Mouse (Mus musculus) adrenal gland, adult 2 months (tissue): ENCODE data around the gene Chst11. TPM values are rescaled to one million over a fixed set of nuclear protein-coding genes. Genes with fewer than 3 reads are reported as not detected.
A peak's percentile ranks its signal among the peaks of the same experiment; 100 is the strongest.

Experiments
- DNase-seq: peaks from one replicate; pipeline ENCODE4 v3.0.0; 2021
- polyA plus RNA-seq: library from polyadenylated mRNA; depleted of rRNA; stranded (reverse); fragments of >200 nt; gene quantifications from 2 replicates; pipeline ENCODE4 v1.2.3, GENCODE M21; 2012
- total RNA-seq, 2 experiments: library from RNA; stranded (reverse); gene quantifications; 2 replicates each; pipeline ENCODE4 v1.2.3; 2021

Chst11 gene
- total and polyA plus RNA-seq, 3 experiments, result 35.2 to 70.3 (median 40.3) TPM

- DNase-seq, result no peak
Measured at GRCm38 (mm10) chr10:83168303-83169056, 183.2 kb downstream of the Chst11 start.

DNA sequence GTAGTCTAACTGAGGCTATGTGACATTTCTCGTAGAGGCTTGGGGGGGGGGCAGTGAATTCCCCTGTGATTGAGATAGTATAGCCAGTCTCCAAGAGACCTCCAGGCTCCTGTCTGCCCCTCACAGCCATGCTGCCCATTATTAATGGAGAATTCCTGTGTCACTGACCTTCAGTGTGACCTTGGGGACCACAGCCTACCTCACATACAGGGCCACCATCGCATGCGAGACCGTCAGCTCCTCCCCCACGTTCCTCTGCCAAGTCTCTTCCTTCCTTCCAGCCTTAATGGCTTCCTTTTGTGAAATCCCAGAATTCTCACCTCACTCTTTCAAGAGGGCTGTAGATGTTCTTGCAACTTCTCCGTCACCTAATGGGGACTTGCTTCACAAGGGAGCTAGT is 184.3 kb downstream of the Chst11 start:
- peak; percentile 52 for DNase-seq

DNA sequence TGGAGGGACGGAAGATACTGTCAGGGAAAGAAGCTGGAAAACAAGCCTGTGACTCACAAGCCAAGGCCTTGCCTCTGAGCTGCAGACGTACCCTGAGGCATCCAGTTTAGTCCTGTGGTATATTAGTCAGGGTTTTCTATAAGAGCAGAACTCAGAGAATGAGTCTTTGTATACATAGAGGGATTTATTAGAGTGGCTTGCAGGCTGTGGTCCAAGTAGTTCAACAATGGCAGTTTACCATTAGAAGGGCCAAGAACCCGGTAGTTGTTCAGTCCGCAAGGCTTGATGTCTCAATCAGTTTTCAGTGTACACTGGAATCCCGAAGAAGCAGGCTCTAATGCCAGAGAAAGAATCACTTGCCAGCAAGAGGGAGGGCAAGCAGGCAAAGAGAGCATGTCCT is 192.9 kb downstream of the Chst11 start:
- peak; percentile 49 for DNase-seq

GRCm38 (mm10) chr10:83178661-83179060 is 193.4 kb downstream of the Chst11 start:
- DNase-seq, result no peak

GRCm38 (mm10) chr10:83181831-83182572 is 196.7 kb downstream of the Chst11 start:
- no peak for DNase-seq

GRCm38 (mm10) chr10:83182573-83182960 is 197.3 kb downstream of the Chst11 start:
- peak; percentile 64 for DNase-seq

- DNase-seq, result no peak
Measured at GRCm38 (mm10) chr10:83183634-83184479, 198.6 kb downstream of the Chst11 start.

- no peak for DNase-seq
Measured at GRCm38 (mm10) chr10:83184480-83185069, 199.3 kb downstream of the Chst11 start.

DNA sequence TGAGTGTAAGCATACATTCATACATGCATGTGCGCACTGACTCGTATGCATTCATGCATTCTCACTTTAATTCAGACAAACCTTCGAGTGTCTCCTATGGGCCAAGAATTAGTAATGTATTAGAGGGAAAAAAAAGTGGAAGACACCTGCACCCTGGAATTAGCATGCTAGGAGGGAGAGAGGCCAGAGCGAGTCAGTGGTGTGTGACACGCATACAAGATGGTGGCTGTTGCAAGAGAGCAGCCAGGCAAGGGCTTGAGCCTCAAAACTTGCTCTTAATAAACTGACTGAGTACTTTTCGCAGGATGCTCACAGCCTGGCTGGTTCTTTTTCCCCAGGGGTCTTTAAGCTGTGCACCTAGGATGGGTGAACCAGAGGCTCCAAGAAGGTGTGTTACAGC is 199.8 kb downstream of the Chst11 start:
- DNase-seq, result no peak

GRCm38 (mm10) chr10:83186167-83186566 is 200.9 kb downstream of the Chst11 start:
- DNase-seq, result no peak

DNA sequence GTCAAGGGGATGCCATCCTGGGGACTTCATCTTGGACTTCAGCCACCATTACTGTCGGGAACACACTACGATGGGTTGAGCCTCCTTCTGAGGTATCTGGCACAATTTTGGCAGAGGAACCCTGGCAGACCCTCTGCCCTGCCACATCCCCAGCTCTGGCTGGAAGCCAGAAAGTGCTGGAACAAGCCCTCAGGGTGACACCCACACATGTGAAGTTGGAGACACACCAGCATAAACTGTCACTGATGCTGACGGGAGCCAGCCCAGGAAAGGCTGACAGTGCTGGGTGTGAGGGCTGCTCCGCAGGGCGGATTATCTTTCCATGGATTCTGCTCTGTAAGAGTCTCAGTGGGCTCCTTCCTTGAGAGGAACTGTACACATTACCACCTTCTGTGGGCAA is 201.7 kb downstream of the Chst11 start:
- no peak for DNase-seq

DNA sequence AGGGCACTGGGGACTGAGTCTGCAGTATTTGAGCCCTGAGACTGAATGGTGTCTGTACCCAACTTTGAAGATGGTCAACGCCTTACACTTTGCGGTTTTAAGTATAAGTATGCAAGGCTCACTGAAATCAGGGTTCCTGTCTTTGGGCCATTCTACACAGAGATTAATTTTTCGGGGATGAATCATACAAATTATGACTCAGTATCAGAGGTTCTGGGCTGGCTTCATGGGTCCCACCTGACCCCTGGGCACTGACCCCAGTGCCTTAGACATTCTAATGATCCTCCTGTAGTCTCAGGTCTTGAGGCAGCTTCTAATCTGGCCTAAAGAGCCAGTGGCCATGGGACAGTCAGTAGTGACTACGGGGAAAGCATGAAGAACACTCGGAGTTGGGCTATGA is 203.8 kb downstream of the Chst11 start:
- no peak for DNase-seq

DNA sequence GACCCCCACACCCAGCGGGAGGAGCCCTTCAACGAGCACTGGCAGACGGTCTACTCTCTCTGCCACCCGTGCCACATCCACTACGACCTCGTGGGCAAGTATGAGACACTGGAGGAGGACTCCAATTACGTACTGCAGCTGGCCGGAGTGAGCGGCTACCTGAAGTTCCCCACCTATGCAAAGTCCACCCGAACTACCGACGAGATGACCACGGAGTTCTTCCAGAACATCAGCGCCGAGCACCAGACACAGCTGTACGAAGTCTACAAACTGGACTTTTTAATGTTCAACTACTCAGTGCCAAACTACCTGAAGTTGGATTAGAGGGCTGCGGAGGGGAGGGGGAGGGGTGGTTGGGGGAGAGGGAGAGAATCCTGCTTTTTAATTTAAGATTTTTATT is 206.2 kb downstream of the Chst11 start:
- no peak for DNase-seq

- DNase-seq, result no peak
Measured at GRCm38 (mm10) chr10:83191982-83192381, 206.7 kb downstream of the Chst11 start.

DNA sequence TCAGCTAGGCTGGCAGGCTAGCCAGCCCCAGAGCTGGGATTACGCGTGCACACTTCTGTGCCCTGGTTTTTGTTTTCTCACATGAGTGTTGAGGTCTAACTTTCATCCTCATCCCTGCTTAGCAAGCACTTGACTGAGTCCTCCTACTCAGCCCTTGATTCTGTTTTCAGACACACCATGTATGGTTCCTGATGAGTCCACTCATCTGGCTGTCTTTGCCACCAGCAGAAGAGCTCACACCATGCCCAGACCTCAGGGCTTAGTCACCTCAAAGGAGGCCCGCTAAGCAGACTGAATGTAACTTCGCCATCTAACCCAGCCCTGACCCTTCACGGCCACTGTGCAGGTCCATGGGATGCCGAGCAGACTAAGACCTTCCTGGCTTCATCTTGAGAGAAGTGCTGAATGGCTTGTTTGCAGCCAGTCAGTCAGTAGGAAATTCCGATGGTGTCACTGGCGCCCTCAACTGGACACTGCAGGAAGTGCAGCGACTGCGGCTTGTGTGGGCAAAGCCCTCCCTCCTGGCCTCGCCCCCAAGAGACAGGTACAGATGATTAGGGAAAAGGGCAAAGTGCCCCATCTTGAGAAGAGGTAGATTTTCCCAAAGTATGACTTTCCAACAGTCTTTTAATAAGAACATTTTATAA is 212.5 kb downstream of the Chst11 start:
- peak; percentile 81 for DNase-seq

DNA sequence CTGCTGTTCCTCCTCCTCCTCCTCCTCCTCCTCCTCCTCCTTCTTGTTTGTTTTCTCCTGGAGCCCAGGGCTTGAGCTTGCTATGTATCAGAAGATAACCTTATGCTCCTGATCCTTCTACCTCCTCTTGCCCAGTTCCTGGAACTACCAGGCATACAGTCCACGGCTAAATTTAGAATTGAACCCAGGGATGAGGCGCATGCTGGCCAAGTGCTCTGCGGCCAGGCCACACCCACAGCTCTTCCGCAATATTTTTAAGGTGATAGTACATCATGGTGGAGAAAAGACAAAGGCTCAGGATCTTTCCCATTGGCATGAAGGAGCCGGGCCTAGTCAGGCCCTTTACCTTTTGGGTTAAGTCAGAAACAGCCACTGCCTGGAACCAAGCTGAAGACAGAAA is 213.4 kb downstream of the Chst11 start:
- DNase-seq, result no peak

GRCm38 (mm10) chr10:83199290-83199689 is 214.0 kb downstream of the Chst11 start:
- no peak for DNase-seq

- DNase-seq, result peak; percentile 76
Measured at GRCm38 (mm10) chr10:83201525-83201924, 216.2 kb downstream of the Chst11 start.

DNA sequence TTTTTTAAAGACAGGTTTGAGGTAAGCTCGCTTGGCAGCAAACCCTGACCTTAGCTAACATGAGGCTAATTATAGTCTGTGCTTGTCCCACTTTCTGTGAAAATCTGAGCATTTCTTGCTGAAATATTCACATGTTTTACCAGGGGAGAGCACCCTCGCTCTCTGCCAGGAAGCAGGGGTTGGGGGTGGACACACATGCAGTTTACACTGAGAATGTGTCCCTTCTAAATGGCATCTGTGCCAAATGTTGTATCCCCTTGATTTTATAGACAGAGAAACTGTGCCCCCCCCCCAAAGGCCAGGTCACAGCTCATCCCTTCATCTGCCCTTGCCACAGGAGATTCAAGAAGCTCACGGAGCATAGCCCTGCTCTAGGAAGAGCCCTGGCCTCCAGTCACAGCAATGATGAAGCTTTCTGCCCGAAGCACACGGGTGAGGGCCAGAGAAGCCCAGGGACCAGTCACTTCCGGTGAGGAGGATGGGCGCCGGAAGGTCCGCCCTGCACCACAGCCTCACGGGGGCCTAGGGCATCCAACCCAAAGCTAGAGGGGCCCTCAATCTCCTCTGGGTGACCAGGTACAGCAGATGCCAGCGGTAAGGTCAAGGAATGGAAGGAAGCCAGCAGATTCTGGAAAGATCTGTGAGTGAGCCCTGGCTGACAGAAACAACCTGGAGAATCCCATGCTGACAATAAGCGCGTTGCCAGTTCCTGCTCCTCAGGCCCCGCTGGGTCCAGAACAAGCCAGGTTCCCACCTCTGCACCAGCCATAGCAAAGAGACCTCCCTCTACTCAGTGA is 217.8 kb downstream of the Chst11 start:
- no peak for DNase-seq

GRCm38 (mm10) chr10:83208436-83208835 is 223.1 kb downstream of the Chst11 start:
- no peak for DNase-seq

DNA sequence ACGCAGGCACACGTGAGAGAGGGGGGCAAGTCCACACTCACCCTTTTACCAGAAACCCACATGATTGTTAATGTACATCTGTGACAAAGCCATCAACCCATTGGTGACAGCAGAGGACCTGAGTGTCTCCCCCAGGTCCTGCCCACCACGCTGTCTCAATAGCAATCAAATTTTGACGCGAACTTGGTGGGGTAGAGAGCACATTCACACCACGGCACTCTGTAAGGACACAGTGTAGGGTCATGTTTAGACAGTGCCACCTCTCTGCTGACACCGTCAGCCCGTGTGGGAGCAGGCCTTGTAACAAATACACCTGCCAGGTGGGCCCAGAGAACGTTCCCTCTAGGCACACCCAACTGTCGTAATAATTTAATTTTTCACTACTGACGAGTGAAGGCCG is 224.1 kb downstream of the Chst11 start:
- DNase-seq, result no peak
